In the genomic region with DNA sequence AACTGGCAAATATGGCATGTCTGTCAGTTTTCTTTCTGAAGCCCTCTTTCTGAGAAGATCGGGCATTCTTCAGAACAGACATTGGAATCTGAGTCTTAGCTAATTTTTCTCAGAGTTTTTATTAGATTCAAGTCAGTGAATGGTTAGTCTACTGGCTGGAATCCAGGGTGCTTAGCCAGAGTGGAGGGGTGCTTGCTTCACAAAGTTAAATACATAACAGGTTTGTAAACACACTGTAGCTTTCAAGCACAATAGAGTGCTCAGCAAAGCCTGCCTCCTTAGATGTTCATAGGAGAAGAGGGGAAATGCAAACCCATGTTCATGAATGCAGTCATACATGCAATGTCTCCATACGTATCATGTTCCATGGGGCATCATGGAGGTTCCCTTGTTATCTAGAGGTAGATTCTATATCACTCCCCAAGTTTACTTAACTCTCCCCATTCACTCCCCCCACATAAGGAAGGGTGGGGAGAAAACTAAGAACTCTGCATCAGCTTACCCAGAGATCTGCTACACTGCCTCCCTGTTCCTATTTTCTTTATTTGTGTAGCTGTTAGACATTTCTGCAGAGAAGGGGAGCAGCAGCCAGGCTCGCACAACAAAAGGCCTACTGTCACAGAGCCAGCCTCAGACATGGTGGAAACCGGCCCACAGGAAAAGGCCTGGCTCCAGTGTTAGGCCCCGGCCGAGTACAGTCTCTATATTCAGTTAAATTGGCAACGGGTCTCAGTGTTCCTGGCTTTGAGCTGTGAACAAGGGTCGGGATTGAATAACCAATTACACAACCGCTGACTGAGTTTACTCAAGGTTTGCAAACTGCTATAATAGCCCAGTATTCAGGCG, we compare ENCODE assay signal across 8 mouse cellular contexts.
DNase-seq lines count a peak whose midpoint lies in the region; ATAC-seq and TF ChIP-seq lines count a peak whose summit lies in the region.

No protein-coding gene starts in this region.

- TF ChIP-seq POLR2A in liver, adult 2 months (IDR thresholded peaks at IDR 0.05; ENCODE audit: extremely low read depth, insufficient read depth, low read length): no peak

- 16% methylated on average over 10 of the region's 10 CpGs for WGBS in liver, adult 2 months
- 74% methylated on average over 10 of the region's 10 CpGs for WGBS in liver, embryonic 11.5 days
- 16% methylated on average over 10 of the region's 10 CpGs for WGBS in forebrain, embryonic 15.5 days

- H3K27ac ChIP-seq in liver, adult 2 months (replicated peaks; ENCODE audit: insufficient read depth, low read depth, low read length): peak overlapping the region; percentile 70
- no peak overlapping the region for H3K27ac ChIP-seq in liver, embryonic 11.5 days (ENCODE audit: low read depth, low read length)
- H3K27ac ChIP-seq in forebrain, embryonic 15.5 days (replicated peaks): peak overlapping the region; percentile 74
- peak overlapping the region; percentile 78 for H3K27ac ChIP-seq in layer of hippocampus, adult 2 months

- ATAC-seq in liver, embryonic 11.5 days (replicated peaks; ENCODE audit: low FRiP score): no peak
- ATAC-seq in forebrain, embryonic 15.5 days (replicated peaks): peak; percentile 96
- no peak for ATAC-seq in megakaryocyte-erythroid progenitor cell, adult 5-6 weeks (replicated peaks; ENCODE audit: low FRiP score, low TSS enrichment, poor library complexity, severe bottlenecking)

- no peak overlapping the region for H3K4me2 ChIP-seq in liver, embryonic 11.5 days
- peak overlapping the region; percentile 17 for H3K4me2 ChIP-seq in forebrain, embryonic 15.5 days (replicated peaks)

- TF ChIP-seq CTCF in liver, adult 2 months (IDR thresholded peaks at IDR 0.05; ENCODE audit: low read depth, low read length): no peak
- TF ChIP-seq CTCF in layer of hippocampus, adult 2 months (conservative IDR thresholded peaks at IDR 0.05): no peak

- H3K9ac ChIP-seq in liver, adult 2 months (ENCODE audit: low read depth, low read length): no peak overlapping the region
- H3K9ac ChIP-seq in liver, embryonic 11.5 days (ENCODE audit: low read depth, low read length): no peak overlapping the region
- H3K9ac ChIP-seq in forebrain, embryonic 15.5 days (replicated peaks): 0 out of 2 replicates have a peak overlapping the region, but pooled peaks have one; percentile 17

- 0 out of 2 replicates have a peak, but pooled peaks cover 4% of the 10 kb centered on the region for H3K79me2 ChIP-seq in liver, adult 2 months (ENCODE audit: control insufficient read depth, insufficient read depth, low read length)

- H3K4me3 ChIP-seq in liver, adult 2 months (ENCODE audit: insufficient read depth, low read depth, low read length): no peak overlapping the region
- no peak overlapping the region for H3K4me3 ChIP-seq in liver, embryonic 11.5 days (ENCODE audit: low read depth, low read length)
- H3K4me3 ChIP-seq in forebrain, embryonic 15.5 days: no peak overlapping the region
- H3K4me3 ChIP-seq in layer of hippocampus, adult 2 months: peak overlapping the region; percentile 25; the same call in 1 of the 2 replicates

- H3K27me3 ChIP-seq in liver, adult 2 months (ENCODE audit: control insufficient read depth, insufficient read depth, low read length): no peaks in the 10 kb centered on the region
- H3K27me3 ChIP-seq in liver, embryonic 11.5 days (replicated peaks; ENCODE audit: control insufficient read depth, insufficient read depth, low read length): no peaks in the 10 kb centered on the region
- no peaks in the 10 kb centered on the region for H3K27me3 ChIP-seq in forebrain, embryonic 15.5 days

- peak; percentile 99 for DNase-seq in liver, adult 2 months (ENCODE audit: extremely low read depth, low read depth, low spot score)
- no peak for DNase-seq in liver, embryonic 11.5 days (ENCODE audit: low spot score)
- DNase-seq in heart, postnatal 10 days: peak; percentile 77 to 80
- peak; percentile 57 to 75 for DNase-seq in layer of hippocampus, adult 2 months (ENCODE audit: low spot score in 2 of 2)
- DNase-seq in lung, adult 18-20 months: peak; percentile 69 to 83
- peak; percentile 72 for DNase-seq in right cerebral cortex, adult 18-20 months

- no peaks in the 10 kb centered on the region for H3K36me3 ChIP-seq in liver, adult 2 months (ENCODE audit: control insufficient read depth, insufficient read depth, low read length)
- no peaks in the 10 kb centered on the region for H3K36me3 ChIP-seq in liver, embryonic 11.5 days (ENCODE audit: control insufficient read depth, insufficient read depth, low read length)
- no peaks in the 10 kb centered on the region for H3K36me3 ChIP-seq in forebrain, embryonic 15.5 days

- H3K9me3 ChIP-seq in liver, embryonic 11.5 days (ENCODE audit: control insufficient read depth, low read length): no peaks in the 10 kb centered on the region
- no peaks in the 10 kb centered on the region for H3K9me3 ChIP-seq in forebrain, embryonic 15.5 days

- intact Hi-C loops in heart, postnatal 10 days (cut with DNase I): no loop called here

- peaks cover 19% of the 10 kb centered on the region for H3K4me1 ChIP-seq in liver, adult 2 months (ENCODE audit: control insufficient read depth, insufficient read depth, low read length)
- H3K4me1 ChIP-seq in liver, embryonic 11.5 days (replicated peaks; ENCODE audit: control insufficient read depth, insufficient read depth, low read length): no peaks in the 10 kb centered on the region
- H3K4me1 ChIP-seq in forebrain, embryonic 15.5 days: peaks cover 32% of the 10 kb centered on the region
